Mouse (Mus musculus): ENCODE results near the gene Lin7c.

- TF ChIP-seq MAX (IDR thresholded peaks at IDR 0.05; ENCODE audit: low read depth), result no peak
- no peak for TF ChIP-seq POLR2A (IDR thresholded peaks at IDR 0.05; ENCODE audit: insufficient read length, low read depth)
- TF ChIP-seq POLR2AphosphoS2 (IDR thresholded peaks at IDR 0.05; ENCODE audit: insufficient read length, low read depth), result no peak
- no peak for TF ChIP-seq E2F4 (IDR thresholded peaks at IDR 0.05; ENCODE audit: insufficient read depth)
- no peak for TF ChIP-seq TCF3 (IDR thresholded peaks at IDR 0.05; ENCODE audit: insufficient read length, low read depth)
- TF ChIP-seq TCF12 (IDR thresholded peaks at IDR 0.05; ENCODE audit: insufficient read depth, poor library complexity, severe bottlenecking), result no peak
- TF ChIP-seq USF1 (IDR thresholded peaks at IDR 0.05; ENCODE audit: low read depth), result no peak
- TF ChIP-seq CEBPB (IDR thresholded peaks at IDR 0.05; ENCODE audit: insufficient read depth, poor library complexity, severe bottlenecking), result no peak
- TF ChIP-seq MYOD1 (IDR thresholded peaks at IDR 0.05; ENCODE audit: control insufficient read depth in 1 of 3, insufficient read length in 2 of 3, low read depth in 2 of 3), result no peak
- no peak for TF ChIP-seq REST (IDR thresholded peaks at IDR 0.05; ENCODE audit: insufficient read depth, insufficient read length)
Measured at GRCm38 (mm10) chr2:109945532-109945931, 54.9 kb downstream of the Lin7c start.

Measured in myocyte (in vitro differentiated cells).